Mouse (Mus musculus) layer of hippocampus, postnatal 14 days (tissue): ENCODE measurements around the gene Cks1b. TPM values are rescaled to one million over a fixed set of nuclear protein-coding genes. Genes with fewer than 3 reads are reported as not detected.
A peak's percentile ranks its signal among the peaks of the same experiment; 100 is the strongest.
"Not testable (repeated sequence)": the region's sequence is repeated elsewhere in the genome, so short reads cannot be mapped to it uniquely, and the experiment has no call there.

ENCODE experiments used
- DNase-seq, 2 experiments: peaks; one replicate each; pipeline ENCODE4 v3.0.0; 2021 to 2022; ENCODE audit warnings: low spot score in 2 of 2, mixed read lengths in 1 of 2
- total RNA-seq, 2 experiments: library from RNA; stranded (reverse); gene quantifications; 2 replicates each; pipeline ENCODE4 v1.2.3; 2021

Gene Cks1b
- total RNA-seq, 2 experiments from 2014 or later, result 4.6 to 6.5 TPM

GRCm38 (mm10) chr3:89429021-89429420 is 10.8 kb upstream of the Cks1b start:
- DNase-seq, result not testable (repeated sequence)

- DNase-seq, result no peak
Measured at GRCm38 (mm10) chr3:89425876-89426275, 7.7 kb upstream of the Cks1b start.

- no peak for DNase-seq
Measured at GRCm38 (mm10) chr3:89425141-89425525, 7.0 kb upstream of the Cks1b start.

- DNase-seq, result no peak
Measured at GRCm38 (mm10) chr3:89424416-89425140, 6.4 kb upstream of the Cks1b start.

DNA sequence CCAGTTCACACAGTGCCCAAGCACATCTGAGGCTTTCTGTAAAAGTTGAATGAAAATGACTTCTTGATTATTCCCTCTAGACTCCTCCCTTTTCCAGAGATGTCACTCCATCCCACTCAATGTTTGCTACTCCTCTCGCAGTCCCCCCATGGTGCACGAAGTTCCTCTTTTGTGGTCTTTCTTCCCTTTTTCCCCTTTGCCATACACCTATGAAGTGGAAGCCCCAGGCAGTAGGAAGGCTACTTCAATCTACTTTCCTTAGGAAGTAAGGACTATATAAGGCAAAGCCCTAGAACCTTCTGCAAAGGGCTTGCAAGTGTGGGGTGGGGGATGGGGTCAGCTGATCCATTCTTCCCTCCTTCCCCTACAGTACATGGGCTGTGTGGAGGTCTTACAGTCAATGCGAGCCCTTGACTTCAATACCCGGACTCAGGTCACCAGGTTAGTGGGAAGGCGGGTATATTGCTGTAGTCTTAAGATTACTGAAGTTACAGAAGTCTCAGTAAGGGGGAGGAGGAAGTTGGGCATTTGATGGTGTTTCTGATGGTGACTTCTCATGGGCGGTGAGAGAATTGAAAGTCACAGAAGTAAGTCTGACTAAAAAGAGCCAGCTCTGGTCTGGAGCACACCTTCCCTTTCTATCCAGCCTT is 4.5 kb upstream of the Cks1b start:
- DNase-seq, result no peak

DNA sequence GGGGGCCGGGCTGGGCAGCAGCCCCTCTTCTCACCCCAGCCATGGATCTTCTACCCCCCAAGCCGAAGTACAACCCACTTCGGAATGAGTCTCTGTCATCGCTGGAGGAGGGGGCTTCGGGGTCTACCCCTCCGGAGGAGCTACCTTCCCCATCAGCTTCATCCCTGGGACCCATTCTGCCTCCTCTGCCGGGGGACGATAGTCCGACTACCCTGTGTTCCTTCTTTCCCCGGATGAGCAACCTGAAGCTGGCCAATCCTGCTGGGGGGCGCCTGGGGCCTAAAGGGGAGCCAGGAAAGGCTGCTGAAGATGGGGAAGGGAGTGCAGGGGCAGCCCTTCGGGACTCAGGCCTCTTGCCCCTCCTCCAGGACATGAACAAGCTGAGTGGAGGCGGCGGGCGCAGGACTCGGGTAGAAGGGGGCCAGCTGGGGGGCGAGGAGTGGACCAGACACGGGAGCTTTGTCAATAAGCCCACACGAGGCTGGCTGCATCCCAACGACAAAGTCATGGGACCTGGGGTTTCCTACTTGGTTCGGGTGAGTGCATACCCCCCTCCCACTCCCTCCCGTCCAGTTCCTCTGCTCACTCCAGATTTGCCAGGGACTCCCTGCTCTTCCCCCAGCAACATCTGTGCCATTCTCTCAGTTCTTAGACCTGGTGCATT is 3.8 kb upstream of the Cks1b start:
- DNase-seq, result no peak

- DNase-seq, result peak in 1 of 2 experiments; percentile 76
Measured at GRCm38 (mm10) chr3:89421002-89421774, 3.0 kb upstream of the Cks1b start.

GRCm38 (mm10) chr3:89420421-89420820 is 2.2 kb upstream of the Cks1b start:
- DNase-seq, result no peak

DNA sequence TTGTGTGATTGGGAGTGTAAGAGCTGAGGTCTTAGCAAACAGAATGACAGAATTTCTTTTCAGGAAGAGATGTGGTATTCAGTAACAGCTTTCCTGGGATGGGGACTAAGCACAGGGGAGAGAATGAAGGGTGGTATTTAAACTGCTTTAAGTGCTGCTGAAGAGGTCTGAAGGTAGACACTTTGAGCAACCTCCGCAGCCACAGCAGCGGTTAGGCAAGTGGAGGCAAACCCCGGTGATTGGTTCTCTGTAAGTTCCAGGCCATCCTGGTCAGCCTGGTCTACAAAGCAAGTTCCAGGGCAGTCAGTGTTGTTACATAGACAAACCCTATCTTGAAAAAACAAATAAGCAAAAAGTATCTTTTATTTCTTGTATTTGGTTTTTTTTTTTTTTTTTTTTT is 1.8 kb upstream of the Cks1b start:
- DNase-seq, result no peak

- DNase-seq, result no peak
Measured at GRCm38 (mm10) chr3:89419571-89419970, 1.4 kb upstream of the Cks1b start.

DNA sequence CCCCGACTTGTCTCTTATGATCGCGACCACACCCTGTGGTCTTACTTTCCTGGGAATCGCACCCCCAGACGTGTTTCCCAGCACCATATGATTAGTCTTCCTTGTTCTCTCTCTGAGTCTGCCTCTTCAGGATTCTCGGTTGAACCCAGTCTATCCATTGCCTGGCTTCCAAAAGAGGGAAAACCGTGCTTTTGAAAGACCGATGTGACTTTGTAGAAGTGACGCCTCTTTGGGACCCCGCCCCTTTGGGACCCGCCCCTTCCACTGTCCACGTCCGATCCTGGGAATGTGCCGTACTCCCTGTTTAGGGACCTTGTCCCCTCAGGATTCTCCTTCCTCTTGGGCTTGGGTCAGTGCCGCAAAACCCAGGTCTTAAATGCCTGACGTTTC is 673 bp upstream of the Cks1b start:
- DNase-seq, result no peak

DNA sequence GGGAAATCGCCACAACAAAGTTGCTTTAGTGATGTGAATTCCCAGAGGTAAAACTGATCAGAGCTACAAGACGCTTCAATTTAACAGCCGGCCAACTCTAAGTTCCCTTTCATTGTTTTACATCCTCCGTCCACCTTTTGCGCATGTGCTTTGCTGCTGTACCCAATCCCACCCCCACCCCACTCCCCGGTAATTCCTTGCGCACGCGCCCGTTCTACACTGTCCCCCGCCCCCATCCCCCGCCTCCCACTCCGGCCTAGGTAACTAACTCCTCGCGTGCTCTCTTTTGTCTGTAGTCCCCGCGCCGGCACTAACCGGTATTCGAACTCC is 378 bp downstream of the Cks1b start:
- DNase-seq, result no peak

DNA sequence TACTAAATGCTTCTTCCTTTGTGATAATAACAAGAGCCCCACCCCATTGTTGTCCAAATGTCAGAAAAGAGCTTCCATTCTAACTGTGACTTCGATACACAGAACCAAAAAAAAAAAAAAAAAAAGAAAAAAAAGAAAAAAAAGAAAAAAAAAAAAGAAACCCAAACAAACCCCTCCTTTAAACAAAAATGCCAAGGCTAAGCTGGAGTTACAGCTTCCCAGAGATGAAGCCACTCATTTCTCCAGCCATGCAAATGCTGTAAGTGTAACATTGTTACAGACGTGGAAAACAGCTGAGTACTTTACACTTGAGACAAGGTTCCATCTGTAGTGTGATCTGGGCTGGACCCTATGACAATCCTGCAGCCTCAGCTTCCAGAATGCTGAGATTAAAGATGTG is 1.1 kb downstream of the Cks1b start:
- DNase-seq, result no peak

DNA sequence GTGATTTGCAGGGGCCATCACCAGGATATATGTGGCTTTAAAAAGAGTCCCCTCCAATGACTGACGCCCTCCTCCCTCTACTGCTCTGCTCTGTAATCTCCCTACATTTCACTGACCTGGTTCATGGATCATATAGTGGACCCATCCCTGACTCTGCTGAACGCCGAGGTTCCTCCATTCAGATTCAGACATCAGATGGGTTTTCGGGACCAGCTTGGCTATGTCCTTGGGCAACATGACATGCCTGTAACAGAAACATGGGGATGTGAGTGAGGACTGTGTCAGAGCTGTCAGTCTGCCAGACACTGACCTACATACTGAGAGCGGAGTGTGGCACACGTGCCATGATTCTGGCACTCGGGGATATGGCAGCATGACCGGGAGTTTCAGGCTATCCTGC is 2.0 kb downstream of the Cks1b start:
- DNase-seq, result no peak

DNA sequence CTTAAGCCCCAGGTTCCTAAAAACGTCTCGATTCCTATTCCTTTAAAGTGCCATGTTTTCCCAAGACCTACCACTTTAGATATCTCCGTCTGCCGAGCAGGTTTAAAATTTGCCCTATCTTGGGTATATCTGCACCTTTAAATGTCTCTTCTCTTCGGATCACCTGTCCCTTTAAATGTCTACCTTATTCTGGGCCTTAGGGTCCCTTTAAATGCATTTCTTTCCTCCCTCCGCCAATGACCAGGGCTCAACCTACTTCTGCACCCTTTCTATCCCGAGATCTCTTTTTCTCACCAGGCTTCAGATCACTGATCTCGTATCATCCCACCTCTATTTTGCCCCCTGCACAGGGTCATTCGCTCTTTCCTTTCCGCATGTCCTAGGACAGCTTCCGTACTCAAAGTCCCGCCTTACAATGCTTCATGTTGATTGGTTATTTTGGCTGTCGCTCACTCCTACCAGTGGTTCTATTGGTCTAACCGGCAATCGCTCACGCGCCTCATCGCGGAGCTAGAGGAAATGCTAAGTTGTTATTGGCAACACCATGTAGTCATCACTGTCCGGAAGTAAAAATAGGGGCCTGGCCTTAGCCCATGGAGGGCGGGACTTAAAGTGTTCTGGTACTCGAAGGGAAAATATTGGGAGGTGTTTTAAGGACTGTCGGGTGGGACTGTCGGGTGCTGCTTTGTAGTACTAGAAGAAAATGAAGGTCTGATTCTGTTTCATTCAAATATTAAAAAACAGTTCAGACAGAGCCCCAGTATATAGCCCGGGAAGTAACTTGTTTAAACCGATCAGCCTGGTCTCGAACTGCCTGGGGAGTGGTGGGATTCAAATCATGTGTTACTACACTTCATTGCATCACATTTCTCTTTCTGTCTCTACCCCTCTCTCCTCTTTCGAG is 6.4 kb downstream of the Cks1b start, which contains the start of gene Flad1:
TSS of gene Flad1 (minus strand) at position 381 of the 904 bp plus-strand sequence.
- peak; percentile 100 for DNase-seq

DNA sequence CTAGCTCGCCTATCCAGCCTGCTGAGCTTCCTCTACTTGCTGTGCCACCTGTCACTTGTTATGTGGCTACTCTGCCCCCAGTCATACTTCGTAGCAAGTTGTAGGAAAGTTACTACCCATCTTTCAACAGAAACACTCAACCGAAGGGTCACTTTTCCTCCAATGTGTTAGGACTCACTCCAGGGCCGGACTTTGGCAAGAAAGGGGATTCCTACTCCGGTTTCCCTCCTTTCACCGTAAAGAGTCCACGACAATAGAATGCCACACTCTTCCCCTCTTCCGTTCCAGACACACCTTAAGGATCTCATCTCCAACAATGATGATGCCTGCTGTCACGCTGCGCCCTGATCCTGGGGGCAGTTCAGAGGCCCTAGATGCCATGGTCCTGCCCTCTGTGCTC is 7.3 kb downstream of the Cks1b start:
- no peak for DNase-seq

DNA sequence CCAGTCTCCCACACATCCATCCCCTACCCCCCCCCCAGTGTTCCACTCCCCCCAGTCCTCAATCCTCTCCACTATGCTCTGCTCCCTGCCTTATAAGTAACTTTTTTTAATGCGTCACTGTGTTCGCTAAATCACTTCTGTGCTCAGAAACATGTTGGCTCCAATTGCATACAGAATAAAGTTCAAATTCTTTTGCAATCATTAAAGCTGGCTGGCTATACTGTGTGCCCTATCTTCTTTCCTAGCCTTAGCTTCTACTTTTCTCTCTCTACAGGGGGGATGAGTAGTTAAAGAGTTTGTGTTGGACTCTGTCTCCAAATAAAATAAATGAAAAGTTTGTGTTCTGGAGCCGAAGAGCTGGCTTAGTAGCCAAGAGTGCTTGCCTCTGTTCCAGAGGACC is 8.5 kb downstream of the Cks1b start:
- no peak for DNase-seq

GRCm38 (mm10) chr3:89408448-89408847 is 9.7 kb downstream of the Cks1b start:
- no peak for DNase-seq

DNA sequence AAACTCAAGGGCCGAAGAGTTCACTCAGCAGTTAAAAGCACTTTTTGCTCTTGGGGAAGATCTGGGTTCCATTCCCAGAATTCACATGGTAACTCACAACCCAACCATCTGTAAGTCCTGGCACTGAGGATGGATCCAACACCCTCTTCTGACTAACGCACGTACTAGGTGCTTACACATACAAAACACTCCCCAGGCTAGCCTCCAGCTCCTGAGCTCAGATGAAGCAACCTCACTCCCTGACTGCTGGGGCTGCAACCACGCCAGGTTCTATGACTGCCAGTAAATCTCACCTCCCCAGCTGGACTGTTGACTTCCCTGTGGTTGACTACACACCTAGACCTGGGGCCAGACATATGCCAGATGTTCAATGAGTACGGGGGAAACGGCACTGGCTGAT is 11.3 kb downstream of the Cks1b start:
- no peak for DNase-seq

DNA sequence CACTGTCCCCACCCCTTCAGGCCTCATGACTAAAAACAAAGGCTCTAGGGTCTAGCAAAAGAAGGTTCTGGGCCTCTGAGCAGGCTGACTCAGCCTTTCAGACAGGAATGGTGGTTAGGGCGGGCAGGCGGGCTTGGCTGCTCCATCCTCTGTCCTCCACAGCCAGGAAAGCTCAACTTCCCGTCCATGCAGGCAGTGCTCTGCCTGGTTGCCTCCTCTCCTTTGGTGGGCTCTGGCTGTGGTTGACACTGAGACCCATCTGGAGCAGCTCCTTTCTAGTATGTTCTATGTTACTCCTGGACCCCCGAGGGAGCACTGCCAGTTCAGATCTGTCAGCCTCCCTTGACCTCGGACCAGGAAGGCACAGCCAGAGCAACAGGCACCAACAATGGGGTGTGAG is 15.5 kb downstream of the Cks1b start, which contains the start of gene Lenep:
TSS of gene Lenep (minus strand) at position 101 of the 400 bp plus-strand sequence.
- DNase-seq, result no peak

DNA sequence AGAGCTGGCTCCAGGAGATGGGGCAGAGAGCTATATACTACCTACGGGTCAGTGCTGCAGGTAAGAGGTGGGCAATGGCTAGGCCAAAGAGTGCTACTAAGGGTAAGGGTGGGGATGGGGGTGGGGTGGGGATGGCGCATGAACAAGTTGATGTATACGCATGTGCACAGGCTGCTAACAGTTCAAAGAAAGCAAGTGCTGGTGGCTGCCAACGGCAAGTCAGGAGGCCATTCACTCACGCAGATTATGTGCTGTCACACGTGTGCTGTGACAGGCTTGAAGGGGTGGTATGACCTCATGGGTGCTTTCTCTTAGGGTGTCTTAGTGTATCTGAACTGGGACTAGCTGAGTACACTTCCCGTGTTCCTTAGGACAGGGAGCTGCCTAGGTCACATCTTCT is 16.9 kb downstream of the Cks1b start:
- DNase-seq, result no peak
